Mouse (Mus musculus) liver, adult 2 months (tissue): ENCODE data around the gene B3galt1. TPM values are rescaled to one million over a fixed set of nuclear protein-coding genes. Genes with fewer than 3 reads are reported as not detected.

Source experiments
- DNase-seq: peaks from one replicate; pipeline ENCODE4 v3.0.0-alpha.2; 2011; ENCODE audit warnings: low read depth, low spot score; ENCODE audit errors: extremely low read depth
- H3K27ac ChIP-seq: fragments of 200-500 bp; replicated peaks from 2 replicates; pipeline ENCODE4 v1.5.1; 2012; ENCODE audit warnings: low read depth, mild to moderate bottlenecking, control low read depth, inconsistent platforms, low read length; ENCODE audit not compliant: insufficient read depth
- H3K27me3 ChIP-seq: fragments of 200-500 bp; 2 replicates; pipeline ENCODE4 v1.6.1; 2012; ENCODE audit warnings: mild to moderate bottlenecking, moderate library complexity, low read length, inconsistent platforms; ENCODE audit not compliant: control insufficient read depth, insufficient read depth
- H3K36me3 ChIP-seq: fragments of 200-500 bp; 2 replicates; pipeline ENCODE4 v1.6.1; 2012; ENCODE audit warnings: low read length, inconsistent platforms; ENCODE audit not compliant: control insufficient read depth, insufficient read depth
- H3K4me1 ChIP-seq: fragments of 200-500 bp; 2 replicates; pipeline ENCODE4 v1.6.1; 2011; ENCODE audit warnings: low read length; ENCODE audit not compliant: control insufficient read depth, insufficient read depth
- H3K4me3 ChIP-seq: fragments of 200-500 bp; 2 replicates; pipeline ENCODE4 v1.5.1; 2011; ENCODE audit warnings: low read depth, mild to moderate bottlenecking, control low read depth, low read length, moderate library complexity; ENCODE audit not compliant: insufficient read depth
- H3K79me2 ChIP-seq: fragments of 200-500 bp; 2 replicates; pipeline ENCODE4 v1.6.1; 2012; ENCODE audit warnings: inconsistent platforms, mild to moderate bottlenecking, low read length, moderate library complexity; ENCODE audit not compliant: control insufficient read depth, insufficient read depth
- H3K9ac ChIP-seq: fragments of 200-500 bp; 2 replicates; pipeline ENCODE4 v1.6.1; 2012; ENCODE audit warnings: low read depth, mild to moderate bottlenecking, control low read depth, inconsistent platforms, low read length
- CTCF ChIP-seq: fragments of 200-500 bp; IDR thresholded peaks from 2 replicates; pipeline ENCODE4 v1.5.1; 2011; ENCODE audit warnings: low read depth, low read length, control low read depth
- POLR2A ChIP-seq: fragments of 200-500 bp; IDR thresholded peaks from 2 replicates; pipeline ENCODE4 v1.6.1; 2011; ENCODE audit warnings: low read length, control low read depth; ENCODE audit not compliant: insufficient read depth; ENCODE audit errors: extremely low read depth
- WGBS: fragments of 180-500 bp; shearing (Covaris S2); methylation state at CpG from one replicate; pipeline ENCODE4 v1.1.7; 2018; 5-methylcytosine and 5-hydroxymethylcytosine counted together
- polyA plus RNA-seq: library from polyadenylated mRNA; depleted of rRNA; stranded (reverse); fragments of >200 nt; gene quantifications from 2 replicates; pipeline ENCODE4 v1.2.3, GENCODE M21; 2012
- total RNA-seq: library from RNA; depleted of rRNA; stranded (reverse); fragments of >200 nt; gene quantifications from 2 replicates; pipeline ENCODE4 v1.2.3, GENCODE M21; 2014

B3galt1 gene
- total and polyA plus RNA-seq, 2 experiments, result 2.6 to 22.8 TPM

DNA sequence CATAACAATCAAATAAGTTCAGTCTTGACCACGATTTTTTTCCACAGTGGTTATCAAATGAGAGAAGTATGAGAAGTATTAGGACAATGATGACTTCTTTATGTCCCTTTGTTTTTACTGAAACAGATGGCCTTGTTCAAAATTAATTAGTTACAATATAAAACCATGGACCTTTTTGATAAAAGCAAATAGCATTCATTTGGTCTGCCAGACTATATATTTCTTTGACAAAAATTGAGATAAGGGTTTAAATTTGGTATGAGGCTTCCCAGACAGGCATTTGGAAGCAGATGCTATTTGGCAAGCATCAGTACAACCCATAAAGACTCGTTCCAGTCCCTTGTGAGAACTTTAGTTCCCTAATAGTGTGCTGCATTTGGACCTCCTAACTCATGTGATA lies 395.0 kb downstream of the B3galt1 start:
- DNase-seq, result no peak
- Histone ChIP-seq H3K27ac (no peak overlapping the region), H3K4me3 (no peak overlapping the region), H3K9ac (no peak overlapping the region), H3K27me3 (no peaks in the 10 kb centered on the region), H3K36me3 (no peaks in the 10 kb centered on the region), H3K4me1 (peaks cover 15% of the 10 kb centered on the region; the same call in 1 of the 2 replicates), H3K79me2 (no peaks in the 10 kb centered on the region)
- TF ChIP-seq POLR2A, result no peak
- TF ChIP-seq CTCF, result no peak
- WGBS, result 59% methylated on average over 2 of the region's 2 CpGs

DNA sequence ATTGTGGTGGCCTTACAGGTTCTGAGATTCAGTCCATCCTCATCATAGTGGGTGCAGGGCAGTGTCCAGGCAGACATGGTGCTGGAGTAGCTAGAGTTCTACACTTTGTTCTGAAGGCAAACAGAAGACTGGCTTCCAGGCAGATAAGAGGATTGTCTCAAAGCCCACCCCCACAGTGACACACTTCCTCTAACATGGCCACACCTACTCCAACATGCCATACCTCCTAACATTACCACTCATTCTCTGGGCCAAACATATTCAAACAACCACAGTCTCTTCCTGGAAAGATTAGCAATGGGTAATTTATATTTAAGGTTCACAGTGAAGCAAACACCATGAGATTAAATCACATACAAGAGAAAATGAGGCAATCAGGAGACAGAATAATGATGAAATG lies 403.1 kb downstream of the B3galt1 start:
- TF ChIP-seq POLR2A (no peak), CTCF (no peak)
- peak overlapping the region; percentile 85 for H3K27ac ChIP-seq
- H3K79me2 ChIP-seq, result peaks cover 5% of the 10 kb centered on the region; the same call in 1 of the 2 replicates
- H3K4me1 ChIP-seq, result peaks cover 19% of the 10 kb centered on the region
- no peak overlapping the region for H3K9ac ChIP-seq
- no peak overlapping the region for H3K4me3 ChIP-seq
- no peaks in the 10 kb centered on the region for H3K27me3 ChIP-seq
- DNase-seq, result peak; percentile 70
- no peaks in the 10 kb centered on the region for H3K36me3 ChIP-seq

DNA sequence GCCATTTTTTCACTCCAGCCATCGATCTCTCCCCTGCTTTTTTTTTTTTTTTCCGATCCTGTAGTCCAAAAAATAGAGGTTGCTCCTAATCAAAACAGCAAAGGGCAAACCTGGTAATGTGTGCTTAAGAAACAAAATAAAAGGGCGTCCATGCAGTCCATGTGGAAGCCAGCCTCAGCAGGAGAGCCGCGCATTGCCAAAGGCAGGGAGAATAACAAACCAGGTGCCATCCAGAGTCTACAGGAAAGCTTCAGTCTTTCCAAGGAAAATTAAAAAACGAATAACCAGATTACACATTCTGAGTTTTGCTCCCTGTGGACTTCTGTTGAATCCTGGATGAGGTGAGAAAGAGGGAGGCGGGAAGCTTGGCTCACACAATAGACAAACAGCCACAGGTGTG lies 405.4 kb downstream of the B3galt1 start:
- H3K4me1 ChIP-seq, result peaks cover 24% of the 10 kb centered on the region
- peaks cover 10% of the 10 kb centered on the region; the same call in 1 of the 2 replicates for H3K79me2 ChIP-seq
- peak; percentile 96 for DNase-seq
- peaks cover under 1% of the 10 kb centered on the region; the same call in 1 of the 2 replicates for H3K36me3 ChIP-seq
- peak overlapping the region; percentile 68 for H3K9ac ChIP-seq
- peak overlapping the region; percentile 71 for H3K4me3 ChIP-seq
- 21% methylated on average over 7 of the region's 7 CpGs for WGBS
- H3K27ac ChIP-seq, result peak overlapping the region; percentile 98
- no peaks in the 10 kb centered on the region for H3K27me3 ChIP-seq
- TF ChIP-seq CTCF (no peak), POLR2A (peak; percentile 64)

DNA sequence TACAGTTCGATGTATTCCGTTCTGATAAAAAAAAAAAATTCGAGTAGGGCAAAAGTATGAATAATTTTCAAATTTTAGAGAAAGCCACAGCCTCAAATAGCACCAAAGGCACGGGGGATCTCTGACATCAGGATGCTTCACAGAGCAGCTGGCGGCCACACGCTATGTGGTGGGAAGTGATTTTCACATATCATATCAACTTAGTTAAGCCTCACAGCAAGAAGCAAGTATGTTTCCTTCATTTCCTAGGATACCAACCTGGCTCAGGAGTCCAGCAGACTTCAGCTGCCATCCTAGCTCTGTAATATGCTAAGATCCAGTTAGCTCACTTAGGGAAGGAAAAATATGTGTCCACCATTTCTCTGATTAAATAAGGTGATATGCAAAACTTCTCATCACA lies 405.9 kb downstream of the B3galt1 start:
- Histone ChIP-seq H3K27ac (peak overlapping the region; percentile 98), H3K4me3 (peak overlapping the region; percentile 71), H3K79me2 (peaks cover 10% of the 10 kb centered on the region; the same call in 1 of the 2 replicates), H3K4me1 (peaks cover 26% of the 10 kb centered on the region), H3K9ac (peak overlapping the region; percentile 91), H3K36me3 (peaks cover 3% of the 10 kb centered on the region; the same call in 1 of the 2 replicates), H3K27me3 (no peaks in the 10 kb centered on the region)
- TF ChIP-seq CTCF (no peak), POLR2A (no peak)
- no peak for DNase-seq
- 23% methylated on average over 6 of the region's 6 CpGs for WGBS

DNA sequence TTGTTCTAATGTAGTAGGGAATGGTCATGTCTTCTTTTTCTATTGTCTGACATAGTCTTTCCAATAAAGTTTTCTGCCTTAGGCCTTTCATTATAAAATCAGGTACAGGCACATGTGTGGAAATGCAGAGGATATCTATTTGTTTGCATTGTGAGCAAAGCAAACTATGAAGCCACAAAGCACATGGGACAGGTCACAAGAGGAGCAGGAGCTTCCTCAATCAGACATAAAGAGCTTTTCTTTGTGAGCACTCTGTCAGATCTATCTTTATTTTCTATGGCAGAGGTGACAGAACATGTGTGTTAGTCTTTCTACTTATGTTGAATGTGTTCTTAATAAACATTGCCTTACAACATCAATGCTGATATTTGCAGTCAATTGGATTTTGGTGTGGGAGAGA lies 410.1 kb downstream of the B3galt1 start:
- Histone ChIP-seq H3K4me1 (peaks cover 24% of the 10 kb centered on the region), H3K27me3 (no peaks in the 10 kb centered on the region), H3K4me3 (no peak overlapping the region), H3K9ac (no peak overlapping the region), H3K36me3 (peaks cover 10% of the 10 kb centered on the region; the same call in 1 of the 2 replicates), H3K27ac (peak overlapping the region; percentile 62), H3K79me2 (peaks cover 10% of the 10 kb centered on the region; the same call in 1 of the 2 replicates)
- TF ChIP-seq CTCF, result no peak
- no peak for TF ChIP-seq POLR2A
- DNase-seq, result peak; percentile 74

DNA sequence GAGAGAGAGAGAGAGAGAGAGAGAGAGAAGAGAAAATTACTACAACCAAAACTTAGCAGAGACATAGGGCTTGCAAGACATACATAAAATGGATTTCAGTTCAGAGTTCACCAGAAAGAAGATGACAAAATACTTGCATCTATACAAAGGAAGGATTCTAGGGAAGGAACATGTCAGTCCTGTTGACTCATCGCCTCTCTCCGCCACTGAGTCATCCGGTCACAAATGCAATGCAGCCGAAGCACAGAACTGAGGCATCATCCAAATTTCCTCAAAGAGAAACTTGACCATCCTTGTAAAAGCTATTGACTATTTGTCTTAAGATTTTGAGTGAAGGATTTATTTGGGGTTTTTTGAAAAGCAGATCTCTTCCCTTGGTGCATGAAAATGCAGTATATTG lies 410.8 kb downstream of the B3galt1 start:
- 85% methylated on average over 4 of the region's 4 CpGs for WGBS
- H3K4me1 ChIP-seq, result peaks cover 26% of the 10 kb centered on the region
- H3K27ac ChIP-seq, result peak overlapping the region; percentile 62; the same call in 1 of the 2 replicates
- no peak for DNase-seq
- peaks cover 14% of the 10 kb centered on the region for H3K36me3 ChIP-seq
- H3K9ac ChIP-seq, result no peak overlapping the region
- H3K27me3 ChIP-seq, result no peaks in the 10 kb centered on the region
- H3K4me3 ChIP-seq, result no peak overlapping the region
- TF ChIP-seq CTCF, result no peak
- TF ChIP-seq POLR2A, result no peak
- peaks cover 10% of the 10 kb centered on the region; the same call in 1 of the 2 replicates for H3K79me2 ChIP-seq
